Mouse (Mus musculus): ENCODE data around the gene Tmem260. TPM values are rescaled to one million over a fixed set of nuclear protein-coding genes. Genes with fewer than 3 reads are reported as not detected.
"Not testable (repeated sequence)": the region's sequence is repeated elsewhere in the genome, so short reads cannot be mapped to it uniquely, and the experiment has no call there.

The Tmem260 gene
- polyA plus RNA-seq, 1 experiment: 13.9 TPM

DNA sequence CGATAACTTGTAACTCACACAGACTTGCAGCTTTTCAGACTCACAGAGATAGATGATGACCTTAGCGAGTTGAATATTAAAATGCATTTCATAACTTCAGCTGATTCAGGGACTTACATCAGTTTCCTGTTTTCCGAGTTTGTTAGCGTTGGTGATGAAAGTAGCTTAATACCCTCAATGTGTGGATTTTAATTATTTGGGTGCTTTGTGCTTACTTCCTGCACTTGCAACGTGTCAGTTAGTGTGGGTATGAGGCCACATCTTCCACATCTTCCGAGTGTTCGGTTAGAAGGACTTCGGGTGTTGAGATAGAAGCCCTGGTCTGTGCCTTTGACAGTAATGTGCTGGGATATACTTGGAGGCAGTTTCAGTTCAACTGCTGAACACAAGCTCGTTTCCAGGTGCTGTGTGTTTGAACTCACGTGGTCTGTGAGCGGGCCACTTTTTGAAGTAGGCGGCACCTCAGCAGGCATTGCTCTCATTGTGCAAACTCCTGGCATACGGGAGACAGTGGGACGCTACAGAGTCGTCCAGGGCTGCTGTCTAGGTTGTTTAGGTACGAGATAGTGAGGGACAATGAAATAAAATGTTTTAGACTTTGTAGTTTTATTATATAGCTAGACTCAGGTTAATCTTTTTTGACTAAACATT lies 11.5 kb downstream of the Tmem260 start:
- no peak for DNase-seq

GRCm38 (mm10) chr14:48458901-48459300 lies 13.0 kb downstream of the Tmem260 start:
- Histone ChIP-seq H3K4me1 (ENCODE audit: control insufficient read depth, insufficient read depth, low read length) (no peaks in the 10 kb centered on the region), H3K4me3 (ENCODE audit: insufficient read depth, low read depth, low read length) (peak overlapping the region; percentile 3; the same call in 1 of the 2 replicates), H3K27me3 (replicated peaks; ENCODE audit: control insufficient read depth, insufficient read depth, low read length) (no peaks in the 10 kb centered on the region), H3K27ac (ENCODE audit: insufficient read depth, low read depth, low read length) (0 out of 2 replicates have a peak overlapping the region, but pooled peaks have one; percentile 20), H3K36me3 (ENCODE audit: control insufficient read depth, insufficient read depth, low read length) (no peaks in the 10 kb centered on the region)
- peak; percentile 39 for DNase-seq
- TF ChIP-seq CTCF (conservative IDR thresholded peaks at IDR 0.05; ENCODE audit: insufficient read depth, insufficient read length, low read depth, low read length): no peak
- TF ChIP-seq POLR2A (IDR thresholded peaks at IDR 0.05; ENCODE audit: low read depth, low read length): no peak
- WGBS: 68% methylated on average over 9 of the region's 9 CpGs

More for the DNA sequence above, 11.5 kb downstream of the Tmem260 start:
- TF ChIP-seq POLR2A (IDR thresholded peaks at IDR 0.05; ENCODE audit: low read depth, low read length): no peak
- TF ChIP-seq CTCF (conservative IDR thresholded peaks at IDR 0.05; ENCODE audit: insufficient read depth, insufficient read length, low read depth, low read length): no peak
- Histone ChIP-seq H3K4me1 (ENCODE audit: control insufficient read depth, insufficient read depth, low read length) (no peaks in the 10 kb centered on the region), H3K27ac (ENCODE audit: insufficient read depth, low read depth, low read length) (no peak overlapping the region), H3K4me3 (ENCODE audit: insufficient read depth, low read depth, low read length) (no peak overlapping the region), H3K36me3 (ENCODE audit: control insufficient read depth, insufficient read depth, low read length) (no peaks in the 10 kb centered on the region), H3K27me3 (replicated peaks; ENCODE audit: control insufficient read depth, insufficient read depth, low read length) (no peaks in the 10 kb centered on the region)
- 89% methylated on average over 16 of the region's 16 CpGs for WGBS

- no peak for TF ChIP-seq POLR2A (IDR thresholded peaks at IDR 0.05; ENCODE audit: low read depth, low read length)
- TF ChIP-seq CTCF (conservative IDR thresholded peaks at IDR 0.05; ENCODE audit: insufficient read depth, insufficient read length, low read depth, low read length): no peak
- no peaks in the 10 kb centered on the region for H3K27me3 ChIP-seq (replicated peaks; ENCODE audit: control insufficient read depth, insufficient read depth, low read length)
- H3K36me3 ChIP-seq (ENCODE audit: control insufficient read depth, insufficient read depth, low read length): no peaks in the 10 kb centered on the region; the same call in 1 of the 2 replicates
- no peak for DNase-seq
- WGBS: 50% methylated on average over 7 of the region's 7 CpGs
- no peak overlapping the region for H3K4me3 ChIP-seq (ENCODE audit: insufficient read depth, low read depth, low read length)
- H3K4me1 ChIP-seq (ENCODE audit: control insufficient read depth, insufficient read depth, low read length): no peaks in the 10 kb centered on the region
- H3K27ac ChIP-seq (ENCODE audit: insufficient read depth, low read depth, low read length): no peak overlapping the region
These were observed 22.4 kb downstream of the Tmem260 start for GRCm38 (mm10) chr14:48468339-48468738.

DNA sequence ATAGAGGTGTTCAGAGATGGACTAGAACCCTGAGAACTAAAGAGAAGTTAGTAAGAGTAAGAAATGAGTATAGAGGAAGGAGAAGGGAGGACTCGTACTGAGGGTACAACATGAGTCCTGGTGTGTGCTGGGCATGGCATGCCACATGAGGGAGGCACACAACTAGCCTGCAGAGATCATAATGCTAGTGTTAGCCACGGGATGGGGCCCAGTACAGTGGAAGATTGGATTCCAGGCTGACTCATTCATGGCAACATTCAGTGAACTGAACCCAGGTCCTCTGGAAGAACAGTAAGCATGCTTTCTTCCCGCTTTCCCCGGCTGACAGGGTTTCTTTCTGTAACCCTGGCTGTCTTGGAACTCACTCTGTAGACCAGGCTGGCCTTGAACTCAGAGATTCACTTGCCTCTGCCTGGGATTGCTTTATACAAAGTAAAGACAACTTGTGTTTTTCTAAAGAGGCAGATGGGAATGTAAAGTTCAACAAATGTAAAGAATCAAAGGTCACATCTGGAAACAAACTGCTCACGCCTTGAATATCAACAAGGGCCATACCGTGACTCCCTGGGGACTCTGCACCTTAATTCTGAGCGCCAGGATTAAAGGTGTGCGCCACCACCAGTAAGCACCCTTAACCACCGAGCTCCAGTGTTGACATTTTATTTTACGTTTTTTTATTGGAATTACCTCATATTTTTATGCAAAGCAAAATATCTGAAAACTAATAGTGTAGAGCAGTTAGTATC lies 25.0 kb downstream of the Tmem260 start:
- H3K4me3 ChIP-seq (ENCODE audit: insufficient read depth, low read depth, low read length): no peak overlapping the region
- no peaks in the 10 kb centered on the region; the same call in 1 of the 2 replicates for H3K36me3 ChIP-seq (ENCODE audit: control insufficient read depth, insufficient read depth, low read length)
- H3K27ac ChIP-seq (ENCODE audit: insufficient read depth, low read depth, low read length): no peak overlapping the region
- DNase-seq: no peak
- WGBS: 92% methylated on average over 10 of the region's 10 CpGs
- TF ChIP-seq POLR2A (IDR thresholded peaks at IDR 0.05; ENCODE audit: low read depth, low read length): no peak
- TF ChIP-seq CTCF (conservative IDR thresholded peaks at IDR 0.05; ENCODE audit: insufficient read depth, insufficient read length, low read depth, low read length): no peak
- H3K4me1 ChIP-seq (ENCODE audit: control insufficient read depth, insufficient read depth, low read length): no peaks in the 10 kb centered on the region
- H3K27me3 ChIP-seq (replicated peaks; ENCODE audit: control insufficient read depth, insufficient read depth, low read length): no peaks in the 10 kb centered on the region

GRCm38 (mm10) chr14:48472179-48472578 lies 26.3 kb downstream of the Tmem260 start:
- no peak overlapping the region for H3K4me3 ChIP-seq (ENCODE audit: insufficient read depth, low read depth, low read length)
- no peaks in the 10 kb centered on the region for H3K4me1 ChIP-seq (ENCODE audit: control insufficient read depth, insufficient read depth, low read length)
- TF ChIP-seq POLR2A (IDR thresholded peaks at IDR 0.05; ENCODE audit: low read depth, low read length) (no peak), CTCF (conservative IDR thresholded peaks at IDR 0.05; ENCODE audit: insufficient read depth, insufficient read length, low read depth, low read length) (no peak)
- no peak overlapping the region for H3K27ac ChIP-seq (ENCODE audit: insufficient read depth, low read depth, low read length)
- no peak for DNase-seq
- 81% methylated on average over 9 of the region's 9 CpGs for WGBS
- no peaks in the 10 kb centered on the region; the same call in 1 of the 2 replicates for H3K36me3 ChIP-seq (ENCODE audit: control insufficient read depth, insufficient read depth, low read length)
- H3K27me3 ChIP-seq (replicated peaks; ENCODE audit: control insufficient read depth, insufficient read depth, low read length): no peaks in the 10 kb centered on the region

- no peaks in the 10 kb centered on the region for H3K27me3 ChIP-seq (replicated peaks; ENCODE audit: control insufficient read depth, insufficient read depth, low read length)
- no peaks in the 10 kb centered on the region for H3K4me1 ChIP-seq (ENCODE audit: control insufficient read depth, insufficient read depth, low read length)
- peak; percentile 12 for DNase-seq
- WGBS: 84% methylated on average over 1 of the region's 1 CpGs
- TF ChIP-seq CTCF (conservative IDR thresholded peaks at IDR 0.05; ENCODE audit: insufficient read depth, insufficient read length, low read depth, low read length): no peak
- no peak for TF ChIP-seq POLR2A (IDR thresholded peaks at IDR 0.05; ENCODE audit: low read depth, low read length)
- no peaks in the 10 kb centered on the region for H3K36me3 ChIP-seq (ENCODE audit: control insufficient read depth, insufficient read depth, low read length)
- no peak overlapping the region for H3K27ac ChIP-seq (ENCODE audit: insufficient read depth, low read depth, low read length)
- H3K4me3 ChIP-seq (ENCODE audit: insufficient read depth, low read depth, low read length): no peak overlapping the region
These were observed 29.4 kb downstream of the Tmem260 start for GRCm38 (mm10) chr14:48475370-48475769.

- not testable (repeated sequence) for H3K27me3 ChIP-seq (replicated peaks; ENCODE audit: control insufficient read depth, insufficient read depth, low read length); H3K27ac ChIP-seq (ENCODE audit: insufficient read depth, low read depth, low read length); H3K4me3 ChIP-seq (ENCODE audit: insufficient read depth, low read depth, low read length); H3K36me3 ChIP-seq (ENCODE audit: control insufficient read depth, insufficient read depth, low read length); H3K4me1 ChIP-seq (ENCODE audit: control insufficient read depth, insufficient read depth, low read length)
- DNase-seq: peak; percentile 19
- WGBS: 62% methylated on average over 3 of the region's 3 CpGs
These were observed 29.9 kb downstream of the Tmem260 start for GRCm38 (mm10) chr14:48475834-48476233.

All from kidney, adult 2 months (tissue).